Mouse (Mus musculus) v-Abl transformed pro-B cells (cell line): Measurements from ENCODE around the gene Gm17581.
"Not testable (repeated sequence)": the region's sequence is repeated elsewhere in the genome, so short reads cannot be mapped to it uniquely, and the experiment has no call there.

Experiments used
- in situ Hi-C, 2 experiments: fragments of 400-800 bp; cut with MboI; formaldehyde crosslinking; loops; one replicate each; pipeline ENCODE4 v1.15.1; 2025; ENCODE audit not compliant: unreplicated experiment in 2 of 2

Gene Gm17581

GRCm38 (mm10) chr2:155742931-155743337 lies 7.3 kb upstream of the Gm17581 start:
- in situ Hi-C loops, result no loop called here

DNA sequence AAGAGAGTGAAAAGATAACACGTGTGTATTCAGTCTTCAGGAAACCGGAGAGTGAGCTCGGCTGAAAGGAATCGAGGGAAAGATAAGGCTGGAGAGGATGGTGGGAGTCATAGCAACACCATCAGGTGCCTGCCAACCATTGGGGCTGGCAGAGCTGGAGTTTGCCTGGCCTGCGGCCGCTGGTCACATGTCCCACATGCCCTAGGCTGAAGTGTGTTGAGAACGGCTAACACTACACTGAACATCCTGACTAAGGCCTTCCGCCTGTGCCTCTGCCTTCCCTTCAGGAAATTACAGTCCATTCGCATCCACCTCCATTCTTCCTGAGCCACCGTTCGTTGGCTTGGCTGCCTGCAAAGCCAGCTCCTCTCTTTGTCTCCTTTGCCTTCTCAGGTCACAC lies 6.5 kb upstream of the Gm17581 start:
- in situ Hi-C loops, result no loop called here

DNA sequence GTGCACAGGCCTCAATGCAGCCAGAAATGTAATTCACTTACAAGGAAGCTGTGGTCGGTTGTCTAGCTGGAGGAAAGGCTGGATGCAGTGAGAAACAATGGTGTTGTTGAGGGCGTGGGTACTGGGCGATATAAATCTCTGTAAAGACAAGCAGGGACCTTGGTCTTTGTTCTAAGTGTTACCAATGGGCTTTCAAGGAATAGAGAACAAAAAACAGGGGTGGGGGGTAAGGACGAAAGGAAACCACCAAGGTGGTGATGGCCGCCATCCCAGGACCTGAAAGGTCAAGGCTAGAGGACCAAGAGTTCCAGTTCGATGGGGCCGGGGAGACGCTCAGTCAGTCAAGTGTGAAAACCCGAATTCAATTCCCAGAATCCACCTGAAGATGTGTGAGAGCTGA lies 2.1 kb upstream of the Gm17581 start:
- in situ Hi-C loops, result no loop called here

- in situ Hi-C loops, result no loop called here
Measured at GRCm38 (mm10) chr2:155736936-155737335, 1.3 kb upstream of the Gm17581 start.

DNA sequence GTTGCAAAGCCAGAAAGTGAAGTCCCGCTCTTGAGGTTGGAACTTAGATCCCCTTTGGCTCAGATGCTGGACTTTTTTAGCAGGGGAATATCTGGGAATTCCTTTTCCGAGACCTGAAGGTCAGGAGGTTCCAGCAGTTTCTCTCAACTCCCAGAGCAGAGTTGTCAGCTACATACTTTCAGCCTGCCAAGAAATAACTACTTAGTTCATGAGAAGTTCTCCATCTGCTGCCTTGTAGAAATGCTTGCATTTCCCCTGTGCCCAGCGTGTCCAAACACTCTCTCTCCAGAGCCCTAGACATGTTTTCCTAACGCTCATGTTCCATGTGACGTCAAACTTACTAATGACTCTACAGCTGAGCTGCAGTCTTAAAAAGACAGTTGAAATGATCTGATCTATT lies 586 bp downstream of the Gm17581 start:
- in situ Hi-C loops, result no loop called here

DNA sequence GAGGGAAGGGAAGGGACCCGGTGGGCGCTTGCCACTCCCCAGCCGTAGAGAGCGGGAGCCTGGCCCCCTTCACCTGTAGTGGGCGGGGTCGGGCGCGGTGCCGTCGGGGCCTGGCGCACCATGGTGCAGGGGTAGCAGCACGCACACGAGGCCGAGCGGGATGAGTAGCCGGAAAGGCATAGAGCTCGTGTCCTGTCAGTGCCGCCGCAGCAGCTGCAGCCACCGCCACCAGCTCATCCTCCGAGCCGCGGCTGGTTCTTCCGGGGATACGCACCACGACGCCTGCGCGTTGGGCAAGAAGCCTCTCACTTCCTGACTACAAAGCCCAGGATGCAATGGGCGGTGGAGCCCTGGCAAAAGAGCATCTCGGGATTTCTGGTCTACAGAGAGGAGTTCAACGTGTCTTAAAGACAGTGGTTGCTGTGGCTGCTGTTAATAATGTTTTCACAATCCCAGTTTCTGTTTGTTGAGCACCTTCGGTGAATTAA lies 6.5 kb downstream of the Gm17581 start, which contains the start of gene Edem2:
Gene Edem2 (minus strand): TSS at position 318 of the 488 bp plus-strand sequence.
- in situ Hi-C loops, result no loop called here

DNA sequence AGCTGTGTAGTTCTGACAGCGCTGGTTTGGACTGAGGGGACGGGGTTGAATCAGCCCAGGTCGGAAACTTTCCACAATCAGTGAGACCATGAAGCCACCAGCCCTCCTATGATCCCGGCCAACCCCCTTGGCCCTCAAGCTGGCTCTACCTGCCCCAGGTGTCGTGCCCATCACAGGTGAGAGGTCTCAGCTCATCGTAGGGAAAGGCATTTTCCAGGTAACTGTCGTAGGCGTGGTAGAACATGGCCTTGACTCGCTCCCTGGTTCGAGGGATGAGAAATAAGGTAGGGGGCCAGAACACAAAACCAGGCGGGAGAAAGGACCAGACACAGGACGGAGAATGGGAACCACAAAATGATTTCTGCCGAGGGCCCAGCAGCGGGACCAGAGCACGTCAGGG lies 6.9 kb downstream of the Gm17581 start:
- in situ Hi-C loops, result no loop called here

- in situ Hi-C loops, result no loop called here
Measured at GRCm38 (mm10) chr2:155727764-155728395, 7.8 kb downstream of the Gm17581 start.

- in situ Hi-C loops, result no loop called here
Measured at GRCm38 (mm10) chr2:155726302-155726701, 9.4 kb downstream of the Gm17581 start.

- in situ Hi-C loops, result no loop called here
Measured at GRCm38 (mm10) chr2:155724526-155724925, 11.1 kb downstream of the Gm17581 start.

DNA sequence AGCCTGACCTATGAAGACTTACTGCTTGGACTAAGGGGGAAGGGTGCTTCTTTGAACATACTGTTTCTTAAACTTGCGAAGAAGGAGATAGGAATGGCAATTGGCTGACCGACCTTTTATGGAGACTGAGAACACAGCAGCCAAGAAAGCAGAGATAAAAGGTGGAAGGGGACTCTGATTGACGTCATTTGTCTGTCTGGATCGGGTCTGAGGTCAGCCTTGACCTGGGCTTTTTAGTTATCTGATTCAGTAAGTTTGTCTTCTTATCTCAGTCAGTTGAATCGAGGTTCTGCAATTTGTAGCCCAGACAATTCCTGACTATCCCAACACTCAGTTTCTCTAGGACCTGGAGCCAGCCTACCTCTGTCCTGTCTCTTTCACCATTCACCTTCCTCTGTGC lies 11.6 kb downstream of the Gm17581 start:
- in situ Hi-C loops, result no loop called here

GRCm38 (mm10) chr2:155720585-155720984 lies 15.1 kb downstream of the Gm17581 start:
- in situ Hi-C loops, result no loop called here

GRCm38 (mm10) chr2:155717082-155717990 lies 18.3 kb downstream of the Gm17581 start:
- in situ Hi-C loops, result no loop called here

DNA sequence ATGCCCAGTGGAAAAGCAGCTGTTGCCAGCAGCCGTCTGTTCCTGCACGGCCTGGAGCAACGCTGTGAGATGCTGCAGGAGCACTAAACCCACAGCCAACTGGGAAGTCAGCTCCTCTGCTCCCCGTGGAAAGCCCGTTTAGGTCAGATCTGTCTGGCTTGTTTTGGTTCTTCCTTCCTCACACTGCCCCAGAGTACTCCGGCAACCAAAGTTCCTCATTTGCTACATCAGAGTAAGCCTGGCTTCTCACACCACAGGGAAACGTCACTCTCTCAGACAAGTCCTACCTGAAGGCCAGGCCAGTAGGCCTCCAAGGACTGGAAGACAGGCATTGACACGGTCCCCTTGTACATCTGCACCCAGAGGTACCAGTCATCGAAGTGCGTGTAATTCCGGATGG lies 25.1 kb downstream of the Gm17581 start:
- in situ Hi-C loops, result no loop called here

- in situ Hi-C loops, result no loop called here
Measured at GRCm38 (mm10) chr2:155707251-155707650, 28.4 kb downstream of the Gm17581 start.

DNA sequence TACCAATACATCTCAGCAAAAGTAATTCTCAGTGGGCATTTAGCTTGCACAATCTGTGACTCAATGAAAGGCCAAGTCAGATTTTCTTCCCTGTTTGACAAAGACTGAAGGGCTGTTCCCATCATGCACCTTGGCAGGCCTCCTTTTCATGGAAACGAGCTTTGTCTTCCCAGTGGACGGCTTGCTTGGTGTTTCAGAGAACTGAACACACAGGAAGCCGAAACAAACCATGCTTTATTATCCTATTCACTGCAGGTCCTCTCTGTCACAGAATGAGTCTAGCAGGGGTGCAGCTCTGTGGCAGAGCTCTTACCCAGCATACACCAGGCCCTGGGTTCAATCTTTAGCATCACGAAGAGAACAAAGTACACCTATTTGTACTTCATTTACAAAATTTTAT lies 32.0 kb downstream of the Gm17581 start:
- in situ Hi-C loops, result no loop called here

- in situ Hi-C loops, result no loop called here
Measured at GRCm38 (mm10) chr2:155701399-155701919, 34.2 kb downstream of the Gm17581 start.

DNA sequence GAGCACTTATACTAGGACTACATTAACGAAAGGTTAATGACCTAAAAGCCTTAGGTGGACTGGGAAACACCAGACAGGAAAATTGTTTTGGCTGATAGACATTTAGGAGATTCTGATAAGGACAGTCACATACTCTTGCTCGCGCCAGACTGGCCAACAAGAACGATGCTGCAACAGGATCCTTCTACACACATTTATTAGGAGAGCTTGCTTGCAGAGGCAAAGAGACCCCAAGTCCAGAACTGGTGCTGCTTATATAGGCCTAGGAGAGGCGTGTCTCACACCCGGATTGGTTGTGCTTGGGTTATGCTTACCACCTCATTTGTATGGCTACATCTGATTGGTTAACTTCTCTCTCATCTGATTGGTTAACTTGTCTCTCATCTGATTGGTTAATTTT lies 37.2 kb downstream of the Gm17581 start:
- in situ Hi-C loops, result not testable (repeated sequence)

DNA sequence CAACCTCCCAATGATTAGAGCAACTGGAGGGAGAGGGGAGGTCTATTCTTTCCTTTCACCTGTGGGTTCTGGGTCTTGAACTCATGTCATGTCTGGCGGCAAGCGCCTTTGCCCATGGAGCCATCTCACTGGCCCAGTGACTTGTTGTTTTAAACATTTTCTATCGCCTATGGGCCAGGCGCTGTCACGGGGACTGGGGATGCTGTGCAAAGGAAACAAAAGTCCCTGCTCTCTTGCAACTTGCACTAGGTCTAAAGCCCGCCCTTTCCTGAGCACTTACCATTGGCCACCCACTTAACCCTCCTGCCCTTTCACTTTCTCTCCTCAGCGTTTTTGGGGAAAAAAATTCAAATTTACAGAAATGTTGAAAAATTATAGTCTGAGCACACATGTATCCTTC lies 38.8 kb downstream of the Gm17581 start:
- in situ Hi-C loops, result no loop called here

- in situ Hi-C loops, result no loop called here
Measured at GRCm38 (mm10) chr2:155696091-155696558, 39.5 kb downstream of the Gm17581 start.

DNA sequence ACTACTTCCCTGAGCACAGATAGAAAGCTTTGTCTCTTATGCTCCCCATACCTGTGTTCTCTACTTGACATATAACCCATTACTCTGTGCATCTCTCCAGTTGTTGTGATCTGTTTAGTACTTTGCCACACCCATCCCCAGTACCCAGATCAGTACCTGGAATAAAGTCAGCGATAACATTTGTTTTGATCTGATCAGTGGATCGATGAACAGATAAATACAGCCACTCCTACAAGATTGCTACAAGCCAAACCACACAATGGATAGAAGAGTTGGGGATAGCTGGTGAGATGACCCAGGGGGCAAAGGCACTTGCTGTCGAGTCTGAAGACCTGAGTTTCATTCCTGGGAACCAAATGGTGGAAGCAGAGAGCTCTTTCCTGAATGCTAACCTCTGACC lies 40.4 kb downstream of the Gm17581 start:
- in situ Hi-C loops, result no loop called here
